Mouse (Mus musculus) MEL (cell line): ENCODE results near the gene Dlgap1. TPM values are rescaled to one million over a fixed set of nuclear protein-coding genes. Genes with fewer than 3 reads are reported as not detected.
A peak's percentile ranks its signal among the peaks of the same experiment; 100 is the strongest.

Experiments
- DNase-seq: peaks from one replicate; pipeline ENCODE4 v3.0.0; 2011; ENCODE audit warnings: low read depth, low spot score
- H3K27ac ChIP-seq: 2 replicates; pipeline ENCODE4 v1.5.1; 2012; ENCODE audit warnings: low read depth, mild to moderate bottlenecking, control low read depth, low read length, moderate library complexity; ENCODE audit not compliant: control insufficient read depth
- H3K27me3 ChIP-seq, 2 experiments: fragments of 150-350 bp in 1 of 2; sonication (generic) in 1 of 2; 2 replicates each; pipeline ENCODE4 v1.6.1; 2012; ENCODE audit warnings: low read length in 2 of 2, mild to moderate bottlenecking in 2 of 2, improper control_type of control experiment in 1 of 2, moderate library complexity in 1 of 2; ENCODE audit not compliant: insufficient read depth in 2 of 2, control insufficient read depth in 1 of 2
- H3K36me3 ChIP-seq, 2 experiments: 2 replicates each; pipeline ENCODE4 v1.6.1; 2012 to 2014; ENCODE audit warnings: low read length in 2 of 2, improper control_type of control experiment in 1 of 2, inconsistent platforms in 1 of 2, mild to moderate bottlenecking in 1 of 2; ENCODE audit not compliant: insufficient read depth in 2 of 2, control insufficient read depth in 1 of 2
- H3K4me1 ChIP-seq, 2 experiments: fragments of 150-350 bp in 1 of 2; sonication (generic) in 1 of 2; 2 replicates each; pipeline ENCODE4 v1.6.1; 2012; ENCODE audit warnings: low read length in 2 of 2, improper control_type of control experiment in 1 of 2, mild to moderate bottlenecking in 1 of 2; ENCODE audit not compliant: insufficient read depth in 2 of 2, control insufficient read depth in 1 of 2
- H3K4me3 ChIP-seq, 2 experiments: fragments of 150-350 bp in 1 of 2; sonication (generic) in 1 of 2; 2 replicates each; pipeline ENCODE4 v1.5.1; 2012; ENCODE audit warnings: low read depth in 2 of 2, low read length in 2 of 2, mild to moderate bottlenecking in 2 of 2, moderate library complexity in 2 of 2, control low read depth in 1 of 2, improper control_type of control experiment in 1 of 2; ENCODE audit not compliant: control insufficient read depth in 1 of 2, insufficient read depth in 1 of 2
- H3K79me2 ChIP-seq: 2 replicates; pipeline ENCODE4 v1.6.1; 2012; ENCODE audit warnings: mild to moderate bottlenecking, low read length, moderate library complexity; ENCODE audit not compliant: control insufficient read depth, poor library complexity, insufficient read depth
- H3K9ac ChIP-seq: 2 replicates; pipeline ENCODE4 v1.6.1; 2012; ENCODE audit warnings: low read depth, mild to moderate bottlenecking, control low read depth, low read length, moderate library complexity; ENCODE audit not compliant: control insufficient read depth, poor library complexity, severe bottlenecking
- H3K9me3 ChIP-seq: fragments of 150-350 bp; sonication (generic); replicated peaks from 2 replicates; pipeline ENCODE4 v1.6.1; 2012; ENCODE audit warnings: mild to moderate bottlenecking, low read length, improper control_type of control experiment, moderate library complexity; ENCODE audit not compliant: insufficient read depth
- BHLHE40 ChIP-seq: IDR thresholded peaks from 2 replicates; pipeline ENCODE4 v1.6.1; 2012; ENCODE audit warnings: low read depth, mild to moderate bottlenecking, inconsistent platforms, low read length, improper control_type of control experiment, borderline replicate concordance
- CHD2 ChIP-seq: IDR thresholded peaks from 2 replicates; pipeline ENCODE4 v1.6.1; 2011; ENCODE audit warnings: low read length, improper control_type of control experiment
- ELF1 ChIP-seq: IDR thresholded peaks from 2 replicates; pipeline ENCODE4 v1.6.1; 2014; ENCODE audit warnings: low read depth, mild to moderate bottlenecking, inconsistent platforms, low read length, improper control_type of control experiment, moderate library complexity
- EP300 ChIP-seq, 2 experiments: IDR thresholded peaks; 2 replicates each; pipeline ENCODE4 v1.6.1; 2011; ENCODE audit warnings: improper control_type of control experiment in 2 of 2, low read length in 2 of 2, low read depth in 1 of 2, mild to moderate bottlenecking in 1 of 2
- ETS1 ChIP-seq: IDR thresholded peaks from 2 replicates; pipeline ENCODE4 v1.6.1; 2012; ENCODE audit warnings: low read depth, mild to moderate bottlenecking, inconsistent platforms, low read length, improper control_type of control experiment, moderate library complexity
- GABPA ChIP-seq: IDR thresholded peaks from 2 replicates; pipeline ENCODE4 v1.6.1; 2012; ENCODE audit warnings: low read depth, mild to moderate bottlenecking, inconsistent platforms, low read length, improper control_type of control experiment, moderate library complexity
- GATA1 ChIP-seq: IDR thresholded peaks from 2 replicates; pipeline ENCODE4 v1.6.1; 2011; ENCODE audit warnings: low read depth, low read length, improper control_type of control experiment
- HCFC1 ChIP-seq: IDR thresholded peaks from 2 replicates; pipeline ENCODE4 v1.6.1; 2012; ENCODE audit warnings: low read depth, mild to moderate bottlenecking, inconsistent platforms, low read length, improper control_type of control experiment, moderate library complexity
- JUND ChIP-seq: IDR thresholded peaks from 2 replicates; pipeline ENCODE4 v1.6.1; 2011; ENCODE audit warnings: low read depth, mild to moderate bottlenecking, improper control_type of control experiment, low read length
- MAFK ChIP-seq: IDR thresholded peaks from 2 replicates; pipeline ENCODE4 v1.6.1; 2011; ENCODE audit warnings: low read depth, mild to moderate bottlenecking, low read length, improper control_type of control experiment, borderline replicate concordance
- MEF2A ChIP-seq: IDR thresholded peaks from 2 replicates; pipeline ENCODE4 v1.6.1; 2014; ENCODE audit warnings: low read depth, mild to moderate bottlenecking, inconsistent platforms, low read length, improper control_type of control experiment; ENCODE audit not compliant: poor library complexity, insufficient replicate concordance, severe bottlenecking; ENCODE audit errors: extremely low read depth
- MYB ChIP-seq: IDR thresholded peaks from 2 replicates; pipeline ENCODE4 v1.6.1; 2011; ENCODE audit warnings: mild to moderate bottlenecking, low read depth, low read length, improper control_type of control experiment
- MYC ChIP-seq: IDR thresholded peaks from 2 replicates; pipeline ENCODE4 v1.6.1; 2011; ENCODE audit warnings: low read depth, mild to moderate bottlenecking, low read length, improper control_type of control experiment, moderate library complexity
- NRF1 ChIP-seq: IDR thresholded peaks from 2 replicates; pipeline ENCODE4 v1.6.1; 2014; ENCODE audit warnings: low read depth, mild to moderate bottlenecking, inconsistent platforms, low read length, improper control_type of control experiment, moderate library complexity; ENCODE audit not compliant: poor library complexity, insufficient read depth, severe bottlenecking
- POLR2AphosphoS5 ChIP-seq: IDR thresholded peaks from 2 replicates; pipeline ENCODE4 v1.6.1; 2012; ENCODE audit warnings: low read depth, borderline replicate concordance, mild to moderate bottlenecking, inconsistent platforms, low read length, moderate library complexity, mixed read lengths
- RAD21 ChIP-seq: IDR thresholded peaks from 2 replicates; pipeline ENCODE4 v1.6.1; 2011; ENCODE audit warnings: mild to moderate bottlenecking, low read depth, low read length, improper control_type of control experiment
- SIN3A ChIP-seq: IDR thresholded peaks from 2 replicates; pipeline ENCODE4 v1.6.1; 2012; ENCODE audit warnings: low read length, improper control_type of control experiment, inconsistent platforms
- SMC3 ChIP-seq: IDR thresholded peaks from 2 replicates; pipeline ENCODE4 v1.6.1; 2011; ENCODE audit warnings: low read depth, low read length, improper control_type of control experiment
- TCF12 ChIP-seq: IDR thresholded peaks from 2 replicates; pipeline ENCODE4 v1.6.1; 2014; ENCODE audit warnings: low read depth, mild to moderate bottlenecking, inconsistent platforms, low read length, improper control_type of control experiment, moderate library complexity
- UBTF ChIP-seq: IDR thresholded peaks from 2 replicates; pipeline ENCODE4 v1.6.1; 2012; ENCODE audit warnings: low read depth, mild to moderate bottlenecking, inconsistent platforms, low read length, improper control_type of control experiment, moderate library complexity, borderline replicate concordance; ENCODE audit not compliant: insufficient read depth
- USF2 ChIP-seq, 2 experiments: IDR thresholded peaks; 2 replicates each; pipeline ENCODE4 v1.6.1; 2011 to 2012; ENCODE audit warnings: improper control_type of control experiment in 2 of 2, low read length in 2 of 2, borderline replicate concordance in 1 of 2, inconsistent platforms in 1 of 2, low read depth in 1 of 2, mild to moderate bottlenecking in 1 of 2; ENCODE audit not compliant: insufficient read depth in 1 of 2
- ZC3H11A ChIP-seq: IDR thresholded peaks from 2 replicates; pipeline ENCODE4 v1.6.1; 2012; ENCODE audit warnings: low read depth, mild to moderate bottlenecking, inconsistent platforms, low read length, improper control_type of control experiment
- ZNF384 ChIP-seq: IDR thresholded peaks from 2 replicates; pipeline ENCODE4 v1.6.1; 2012; ENCODE audit warnings: low read depth, mild to moderate bottlenecking, inconsistent platforms, low read length, improper control_type of control experiment
- polyA plus RNA-seq, 2 experiments: library from polyadenylated mRNA; stranded (reverse) in 1 of 2; unstranded in 1 of 2; fragments of >175 nt in 1 of 2; fragments of >200 nt in 1 of 2; gene quantifications; 2 replicates each; pipeline versions ENCODE4 v1.2.1 to v1.2.4; 2012; ENCODE audit warnings: low replicate concordance in 2 of 2, low read depth in 1 of 2; ENCODE audit not compliant: insufficient read length in 2 of 2, insufficient read depth in 1 of 2, missing spikeins in 1 of 2
- total RNA-seq: library from RNA; depleted of rRNA; stranded (reverse); fragments of 300-350 nt; gene quantifications from 2 replicates; pipeline ENCODE4 v1.2.3, GENCODE M21; 2012

Gene Dlgap1
- total and polyA plus RNA-seq, 3 experiments, result 0.06 TPM; not detected in 2

- H3K4me3 ChIP-seq, result no peak overlapping the region
- no peaks in the 10 kb centered on the region for H3K9me3 ChIP-seq
- no peak overlapping the region for H3K9ac ChIP-seq
- DNase-seq, result no peak
- H3K79me2 ChIP-seq, result no peaks in the 10 kb centered on the region
- no peak for TF ChIP-seq BHLHE40
- peak; percentile 64; the same call in 1 of the 2 replicates for TF ChIP-seq TCF12
- TF ChIP-seq RAD21, result no peak
- TF ChIP-seq EP300 (IDR thresholded peaks at IDR 0.05; ENCODE audit: low read depth in 1 of 2, low read length in 2 of 2), result peak; percentile 33 to 44; a peak in 2 of 4 replicates
- TF ChIP-seq GABPA, result no peak
- TF ChIP-seq ZC3H11A, result no peak
- no peak for TF ChIP-seq USF2 (IDR thresholded peaks at IDR 0.05; ENCODE audit: borderline replicate concordance in 1 of 2, insufficient read depth in 1 of 2, low read depth in 1 of 2, low read length in 2 of 2)
- no peak for TF ChIP-seq ZNF384
- TF ChIP-seq GATA1, result peak; percentile 56
- peaks cover 3 to 27% of the 10 kb centered on the region in 2 experiments; a peak in 3 of 4 replicates for H3K4me1 ChIP-seq
- H3K27ac ChIP-seq, result no peak overlapping the region
- no peaks in the 10 kb centered on the region for H3K27me3 ChIP-seq
- H3K36me3 ChIP-seq, result peaks cover 0 to 21% of the 10 kb centered on the region in 2 experiments; a peak in 2 of 4 replicates
Observed at GRCm38 (mm10) chr17:70744570-70745153, 775.8 kb downstream of the Dlgap1 start.

GRCm38 (mm10) chr17:70745385-70745784 is 776.5 kb downstream of the Dlgap1 start:
- Histone ChIP-seq H3K79me2 (no peaks in the 10 kb centered on the region), H3K4me3 (no peak overlapping the region), H3K9me3 (no peaks in the 10 kb centered on the region), H3K9ac (no peak overlapping the region), H3K27ac (no peak overlapping the region), H3K4me1 (peaks cover 3 to 27% of the 10 kb centered on the region in 2 experiments; a peak in 3 of 4 replicates), H3K36me3 (peaks cover 0 to 21% of the 10 kb centered on the region in 2 experiments; a peak in 2 of 4 replicates), H3K27me3 (no peaks in the 10 kb centered on the region)
- no peak for DNase-seq
- no peak for TF ChIP-seq MEF2A
- no peak for TF ChIP-seq MYB
- no peak for TF ChIP-seq NRF1
- no peak for TF ChIP-seq SIN3A
- no peak for TF ChIP-seq GATA1
- TF ChIP-seq CHD2, result no peak
- no peak for TF ChIP-seq UBTF
- no peak for TF ChIP-seq MYC
- TF ChIP-seq JUND, result no peak
- no peak for TF ChIP-seq HCFC1
- TF ChIP-seq ETS1, result no peak
- no peak for TF ChIP-seq ELF1
- TF ChIP-seq MAFK, result no peak
- TF ChIP-seq SMC3, result no peak
- no peak for TF ChIP-seq POLR2AphosphoS5
